Mouse (Mus musculus) brain, embryonic 14.5 days (tissue): ENCODE results near the gene Gm45837.

Experiments used
- CTCF ChIP-seq: fragments of 200-500 bp; IDR thresholded peaks from 2 replicates; pipeline ENCODE4 v1.5.1; 2012; ENCODE audit warnings: inconsistent platforms, mild to moderate bottlenecking, moderate library complexity, borderline replicate concordance; ENCODE audit not compliant: insufficient read depth, insufficient read length; ENCODE audit errors: extremely low read depth
- POLR2A ChIP-seq: fragments of 200-500 bp; IDR thresholded peaks from 2 replicates; pipeline ENCODE4 v1.6.1; 2012; ENCODE audit warnings: mild to moderate bottlenecking, inconsistent platforms, borderline replicate concordance; ENCODE audit not compliant: poor library complexity, insufficient read depth, insufficient read length, severe bottlenecking; ENCODE audit errors: extremely low read depth

DNA sequence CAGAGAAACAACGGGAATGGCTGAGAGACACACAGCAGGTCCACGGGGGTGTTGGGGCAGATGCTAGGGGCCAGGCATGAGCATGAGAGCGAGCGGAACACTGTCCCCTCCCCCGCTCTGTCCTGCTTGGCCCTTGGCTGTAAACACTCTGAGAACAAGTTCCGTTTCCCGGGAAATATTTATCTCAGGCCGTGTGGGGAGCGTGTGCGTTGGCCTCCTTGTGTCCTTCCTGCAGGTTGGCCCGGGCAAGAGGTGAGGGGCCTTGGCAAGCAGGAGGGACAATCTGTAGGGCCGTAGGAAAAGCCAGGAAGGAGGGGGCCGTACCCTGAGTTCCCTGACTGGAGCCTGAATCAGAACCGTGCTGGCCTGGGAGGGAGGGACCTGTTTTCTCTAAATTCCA lies 54.7 kb downstream of the Gm45837 start:
- TF ChIP-seq POLR2A (no peak), CTCF (no peak)
